Mouse (Mus musculus): ENCODE measurements around the gene Mdfi.

Mdfi gene

DNA sequence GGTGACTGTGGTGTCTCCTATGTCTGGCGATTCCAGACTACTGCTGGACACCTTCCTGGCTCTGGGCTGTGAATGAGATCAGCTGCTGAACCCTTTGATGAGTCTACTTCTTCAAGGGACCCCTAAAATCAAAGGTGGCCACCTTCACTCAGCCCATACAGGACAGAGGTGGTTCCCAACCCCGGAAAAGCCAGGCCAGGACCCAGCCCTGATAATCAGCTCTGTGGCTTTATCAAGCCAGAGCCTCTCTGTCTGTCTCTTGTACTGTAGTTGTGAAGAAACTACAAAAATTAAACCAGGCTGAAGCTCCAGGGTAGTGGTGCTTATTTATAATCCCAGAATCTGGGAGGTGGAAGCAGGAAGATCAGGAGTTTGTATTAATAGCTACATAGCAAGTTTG lies 57.4 kb downstream of the Mdfi start:
- in situ Hi-C loops (cut with MboI; ENCODE audit: unreplicated experiment in 2 of 2) = no loop called here

DNA sequence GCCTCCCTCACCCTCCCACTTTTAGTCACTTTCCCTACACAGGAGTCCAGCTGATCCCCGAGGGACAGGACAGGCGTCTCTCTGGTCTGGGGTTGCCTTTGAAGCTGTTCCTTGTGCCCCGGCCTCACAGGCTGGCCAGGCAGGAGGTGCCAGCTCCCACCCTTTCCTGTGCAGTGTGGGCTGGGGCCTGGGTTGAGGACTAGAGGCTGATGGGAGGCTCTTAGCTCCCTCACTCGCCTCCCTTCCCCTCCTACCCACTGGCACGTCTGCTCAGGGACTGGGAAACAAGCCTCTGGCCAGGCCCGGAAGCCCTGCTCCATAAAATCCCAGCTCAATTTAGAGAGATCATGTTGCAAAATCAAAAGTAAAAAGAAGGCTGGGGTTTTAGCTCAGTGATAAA lies 60.9 kb downstream of the Mdfi start:
- in situ Hi-C loops (cut with MboI; ENCODE audit: unreplicated experiment in 2 of 2) = loop anchor here in 1 of 2 experiments (5.0 kb wide), 1 partner anchor 36 kb away; the partner anchor contains the start of gene Tfeb

DNA sequence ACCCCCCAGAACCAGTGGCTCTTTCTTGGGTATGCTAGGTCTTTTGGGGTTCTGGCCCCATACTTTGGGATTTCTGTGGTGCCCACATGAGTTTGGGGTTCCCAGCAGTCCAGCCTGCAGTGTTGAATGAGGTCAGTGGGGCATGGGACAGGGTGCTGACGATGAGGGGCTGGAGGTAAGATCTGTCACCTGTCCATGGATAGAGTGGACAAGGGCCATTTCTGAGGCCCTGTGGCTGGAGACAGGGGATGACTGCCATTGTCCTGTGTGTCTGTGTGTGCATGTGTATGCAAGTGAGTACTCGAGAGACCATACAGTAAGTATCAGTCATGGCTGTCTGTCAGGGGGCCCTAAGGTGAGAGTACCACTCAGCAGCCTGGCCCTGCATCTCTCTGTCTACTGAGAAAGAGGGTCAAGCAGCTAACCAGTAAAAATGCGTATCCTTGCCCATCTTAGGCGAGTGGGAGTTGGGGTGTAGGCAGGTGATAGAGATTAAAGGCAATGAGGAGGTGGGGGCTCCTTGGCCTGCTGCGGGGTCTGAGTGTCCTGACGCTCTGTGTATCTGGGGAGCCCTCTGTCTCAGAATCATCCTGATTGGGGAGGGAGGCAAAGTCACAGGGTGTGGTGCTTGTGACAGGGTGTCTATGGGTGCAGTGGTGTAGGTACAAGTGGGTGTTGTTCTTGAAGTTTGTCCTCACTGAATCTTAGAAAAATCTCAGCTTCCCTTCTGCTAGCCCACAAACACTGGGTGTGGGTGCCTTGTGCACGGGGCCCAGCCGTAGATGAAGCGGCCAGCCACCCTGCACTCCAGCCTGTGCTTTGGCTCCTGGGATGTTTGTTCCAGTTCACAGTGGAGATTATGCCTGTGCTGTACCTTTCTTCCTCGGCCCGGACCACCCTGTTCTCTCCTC lies 64.8 kb downstream of the Mdfi start:
- in situ Hi-C loops (cut with MboI; ENCODE audit: unreplicated experiment in 2 of 2) = loop anchor here in 1 of 2 experiments (5.0 kb wide), 1 partner anchor 32 kb away; the partner anchor contains the start of gene Tfeb

DNA sequence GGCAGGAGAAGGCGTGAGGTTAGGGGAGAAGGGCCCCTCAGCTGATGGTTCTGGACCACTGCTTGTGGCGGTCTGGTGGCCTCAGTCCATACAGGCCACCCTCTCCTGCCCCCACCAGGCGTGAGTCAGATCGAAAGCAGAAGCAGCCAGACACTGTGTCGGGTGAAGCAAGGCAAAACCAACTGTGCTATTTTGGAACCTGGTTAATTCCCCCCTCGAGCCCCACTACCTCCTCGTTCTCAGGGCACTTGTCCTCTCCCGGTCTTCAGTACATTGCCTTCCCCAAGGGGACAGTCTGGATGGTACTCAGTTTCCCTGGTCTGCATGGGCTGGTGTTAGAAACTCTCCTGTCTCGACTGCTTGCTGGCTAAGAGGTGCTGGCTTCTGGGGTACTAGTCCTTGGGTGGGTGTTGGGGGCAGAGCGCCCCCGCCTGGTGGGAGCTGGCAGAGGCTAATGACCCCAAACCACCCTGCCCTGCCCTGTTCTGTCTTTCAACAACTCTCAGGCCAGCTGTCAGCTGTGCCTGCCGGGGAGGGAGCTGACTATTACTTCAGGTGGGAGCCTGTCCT lies 65.7 kb downstream of the Mdfi start:
- in situ Hi-C loops (cut with MboI; ENCODE audit: unreplicated experiment in 2 of 2) = no loop called here

DNA sequence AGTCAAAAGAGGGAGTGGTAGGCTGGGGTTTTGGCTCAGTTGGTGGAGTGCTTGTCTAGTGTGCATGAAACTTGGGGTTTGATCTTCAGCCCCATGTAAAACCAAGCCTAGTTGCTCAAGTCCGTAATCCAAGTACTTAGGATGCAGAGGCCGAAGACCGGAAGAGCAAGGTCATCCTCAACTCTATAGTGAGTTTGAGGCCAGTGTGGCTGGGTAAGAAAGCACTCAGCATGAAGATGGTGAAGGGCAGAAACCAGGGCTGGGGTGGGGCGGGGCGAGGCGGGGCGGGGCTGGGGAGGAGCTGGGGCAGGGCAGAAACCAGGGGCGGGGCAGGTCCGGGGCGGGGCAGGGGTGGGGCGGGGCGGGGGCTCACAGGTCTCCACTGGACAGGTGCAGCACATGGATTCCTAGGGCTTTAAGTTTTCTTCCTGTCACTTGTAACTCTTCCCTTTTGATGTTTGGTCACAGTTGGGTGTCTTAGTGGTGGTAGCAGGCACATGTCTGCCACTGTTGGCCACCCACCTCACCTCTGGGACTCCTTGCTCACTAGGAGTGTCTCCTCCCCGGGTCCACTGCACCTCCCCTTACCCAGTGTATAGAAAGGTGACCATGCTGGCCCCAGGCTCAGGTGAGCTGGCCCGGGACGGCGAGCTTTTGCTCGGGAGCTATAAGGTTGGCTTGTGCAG lies 66.9 kb downstream of the Mdfi start:
- in situ Hi-C loops (cut with MboI; ENCODE audit: unreplicated experiment in 2 of 2) = no loop called here

DNA sequence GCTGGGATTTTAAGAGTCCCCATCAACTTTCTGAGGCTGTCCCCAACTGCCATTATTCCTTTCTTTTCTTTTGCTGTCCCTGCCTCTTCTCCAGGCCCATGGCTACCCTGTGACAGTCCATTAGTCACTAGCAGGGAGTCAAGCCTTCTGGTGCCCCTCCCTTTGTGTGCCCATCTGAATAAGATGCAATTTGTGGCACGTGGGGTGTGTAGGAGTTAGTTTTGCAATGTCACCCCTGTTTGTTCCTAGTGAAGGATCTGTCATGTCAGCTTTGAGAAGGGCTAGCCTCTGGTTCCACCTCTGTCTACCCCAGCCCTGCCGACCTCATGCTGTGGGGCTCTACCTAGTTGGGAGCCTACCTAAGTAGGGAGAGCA lies 67.4 kb downstream of the Mdfi start:
- in situ Hi-C loops (cut with MboI; ENCODE audit: unreplicated experiment in 2 of 2) = no loop called here

DNA sequence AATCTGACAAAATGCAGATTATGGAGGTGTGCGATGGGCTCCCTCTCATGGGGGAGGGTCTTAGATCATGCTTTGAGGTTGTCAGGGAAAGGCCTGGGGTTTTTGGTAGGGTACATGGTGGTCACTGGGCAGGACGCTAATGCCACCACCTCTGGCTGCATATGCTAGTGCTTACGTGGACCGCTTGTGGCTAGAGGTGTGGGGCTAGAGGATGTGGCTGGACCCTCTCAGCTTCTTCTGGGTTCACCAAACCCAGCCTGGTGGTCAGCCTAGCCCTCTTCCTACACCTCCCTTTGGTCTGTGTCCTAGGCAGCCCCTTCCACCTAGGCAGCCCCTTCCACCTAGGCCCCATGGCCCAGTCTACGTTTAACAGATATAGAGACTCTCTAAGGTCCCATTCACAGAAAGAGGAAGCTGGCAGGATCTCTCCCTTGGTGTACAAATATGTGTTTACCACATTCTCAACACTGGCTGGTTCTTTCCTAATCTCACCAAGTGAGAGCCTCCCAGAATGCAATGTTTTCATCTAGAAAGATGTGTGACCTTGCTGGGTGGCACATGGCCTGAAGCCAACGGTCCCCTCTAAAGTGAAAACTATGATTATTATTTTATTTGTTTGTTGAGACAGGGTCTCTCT lies 68.0 kb downstream of the Mdfi start:
- in situ Hi-C loops (cut with MboI; ENCODE audit: unreplicated experiment in 2 of 2) = no loop called here

DNA sequence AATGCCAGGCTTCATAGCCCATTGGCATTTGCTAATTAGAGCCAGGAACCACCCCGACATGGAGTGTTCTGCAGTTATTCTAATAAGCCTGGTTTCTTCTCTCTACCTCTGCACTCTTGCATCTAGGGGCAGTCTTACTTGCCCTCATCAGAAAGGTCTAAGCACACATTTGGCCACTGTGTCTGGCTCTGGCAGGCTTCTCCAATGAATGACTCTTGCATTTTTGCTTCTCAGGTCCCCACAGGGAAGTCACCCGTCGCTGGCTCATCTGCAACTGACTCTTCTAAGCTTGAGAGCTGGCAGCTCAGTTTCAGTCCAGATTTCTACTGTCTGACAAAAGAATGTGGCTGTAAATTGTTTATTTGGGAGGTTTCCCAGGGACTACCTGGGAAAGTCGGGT lies 68.5 kb downstream of the Mdfi start:
- in situ Hi-C loops (cut with MboI; ENCODE audit: unreplicated experiment in 2 of 2) = no loop called here

Data from v-Abl transformed pro-B cells (cell line).